Mouse (Mus musculus) midbrain, embryonic 13.5 days (tissue): ENCODE measurements at regions not wholly inside any gene's neighbourhood (a gene's known extent, or its start where the extent isn't known, plus 50 kb on each side); places are given as distances from the start of the nearest gene placed in this dataset.

ENCODE experiments used
- ATAC-seq: fragments of 200-750 bp; cut with Nextera tagmentation; 2 replicates; pipeline ENCODE4 v1.8.0; 2017; ENCODE audit warnings: mild to moderate bottlenecking, moderate TSS enrichment, moderate library complexity
- H3K27ac ChIP-seq: fragments of 300-500 bp; sonication (generic); 2 replicates; pipeline ENCODE4 v1.5.1; 2015; ENCODE audit warnings: inconsistent platforms, mild to moderate bottlenecking, moderate library complexity
- H3K27me3 ChIP-seq: fragments of 300-500 bp; sonication (generic); 2 replicates; pipeline ENCODE4 v1.6.1; 2015; ENCODE audit warnings: mild to moderate bottlenecking, inconsistent platforms
- H3K36me3 ChIP-seq: fragments of 300-500 bp; sonication (generic); 2 replicates; pipeline ENCODE4 v1.6.1; 2015; ENCODE audit warnings: mild to moderate bottlenecking, inconsistent platforms
- H3K4me1 ChIP-seq: fragments of 300-500 bp; sonication (generic); replicated peaks from 2 replicates; pipeline ENCODE4 v1.6.1; 2015; ENCODE audit warnings: inconsistent platforms
- H3K4me2 ChIP-seq: fragments of 300-500 bp; sonication (generic); replicated peaks from 2 replicates; pipeline ENCODE4 v1.6.1; 2015; ENCODE audit warnings: moderate library complexity, mild to moderate bottlenecking, inconsistent platforms
- H3K4me3 ChIP-seq: fragments of 300-500 bp; sonication (generic); replicated peaks from 2 replicates; pipeline ENCODE4 v1.5.1; 2015; ENCODE audit warnings: mild to moderate bottlenecking, inconsistent platforms
- H3K9ac ChIP-seq: fragments of 300-500 bp; sonication (generic); replicated peaks from 2 replicates; pipeline ENCODE4 v1.6.1; 2015; ENCODE audit warnings: mild to moderate bottlenecking, inconsistent platforms
- H3K9me3 ChIP-seq: fragments of 300-500 bp; sonication (generic); 2 replicates; pipeline ENCODE4 v1.6.1; 2016; ENCODE audit warnings: mild to moderate bottlenecking, inconsistent platforms
- WGBS: fragments of 180-500 bp; shearing (Covaris S2); methylation state at CpG from one replicate; pipeline ENCODE4 v1.1.7; 2015; 5-methylcytosine and 5-hydroxymethylcytosine counted together

DNA sequence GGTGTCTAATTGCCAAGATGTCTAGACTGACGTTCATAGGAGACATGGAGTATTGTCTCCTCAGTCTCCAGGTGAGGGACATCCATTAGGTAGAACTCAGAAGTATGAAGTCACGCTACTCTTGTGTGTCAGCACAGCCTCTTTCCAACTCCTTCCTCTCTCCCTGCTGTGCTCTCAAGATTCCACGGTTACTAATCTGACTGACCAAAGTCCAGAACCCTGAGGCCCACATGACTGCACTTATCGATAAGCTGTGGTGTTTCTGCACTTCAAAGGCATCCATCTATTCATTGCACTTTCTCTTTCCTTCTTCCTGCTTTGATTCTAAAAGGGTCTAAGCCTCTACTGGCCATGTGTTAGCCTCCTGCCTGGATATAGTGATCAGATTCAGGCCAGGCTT is 107.4 kb upstream of the Neo1 start:
- H3K4me3 ChIP-seq, result no peak overlapping the region
- whole genome bisulfite sequencing, result 91% methylated on average over 4 of the region's 4 CpGs
- no peak overlapping the region for H3K27ac ChIP-seq
- no peaks in the 10 kb centered on the region for H3K9me3 ChIP-seq
- H3K27me3 ChIP-seq, result no peaks in the 10 kb centered on the region
- no peak overlapping the region for H3K9ac ChIP-seq
- ATAC-seq, result no peak
- H3K4me1 ChIP-seq, result no peaks in the 10 kb centered on the region
- H3K4me2 ChIP-seq, result no peak overlapping the region
- H3K36me3 ChIP-seq, result no peaks in the 10 kb centered on the region

- ATAC-seq, result no peak
- H3K9ac ChIP-seq, result no peak overlapping the region
- H3K9me3 ChIP-seq, result no peaks in the 10 kb centered on the region
- H3K27ac ChIP-seq, result no peak overlapping the region
- 50% methylated on average over 15 of the region's 15 CpGs for WGBS
- H3K4me2 ChIP-seq, result no peak overlapping the region
- no peaks in the 10 kb centered on the region for H3K36me3 ChIP-seq
- H3K4me3 ChIP-seq, result no peak overlapping the region
- H3K27me3 ChIP-seq, result no peaks in the 10 kb centered on the region
- H3K4me1 ChIP-seq, result peaks cover 22% of the 10 kb centered on the region
These were observed 98.2 kb upstream of the Neo1 start for GRCm38 (mm10) chr9:59134171-59135041.

DNA sequence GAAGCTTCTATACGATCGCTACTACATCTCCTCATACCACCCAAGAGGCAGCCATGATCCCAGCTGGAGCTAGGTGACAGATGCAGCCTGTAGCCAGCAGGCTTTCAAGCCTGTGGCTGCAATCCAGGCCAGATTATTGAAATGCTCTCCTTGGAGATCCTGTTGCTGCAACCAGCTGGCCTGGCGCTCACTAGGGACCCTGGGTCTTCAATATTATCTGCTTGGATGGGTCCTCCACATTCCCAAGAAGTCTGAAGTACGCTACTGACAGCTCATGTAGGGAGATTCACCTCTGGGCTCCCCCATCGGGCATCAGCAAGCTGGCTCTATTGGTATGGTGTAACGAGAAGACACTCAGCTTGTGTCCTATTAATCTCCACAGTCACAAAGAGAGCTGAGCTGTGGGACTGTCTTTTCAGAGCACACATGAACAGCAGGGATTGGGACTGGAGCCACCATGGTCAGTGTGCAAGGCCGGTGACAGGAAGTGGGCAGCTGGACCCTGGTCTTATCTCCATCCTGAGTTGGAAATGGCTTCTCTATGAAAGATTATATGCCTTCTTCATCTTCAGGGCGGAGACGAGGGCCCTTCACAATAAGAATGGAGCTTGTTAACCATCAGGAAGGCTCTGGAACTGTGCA is 93.6 kb upstream of the Neo1 start:
- WGBS, result 80% methylated on average over 9 of the region's 9 CpGs

DNA sequence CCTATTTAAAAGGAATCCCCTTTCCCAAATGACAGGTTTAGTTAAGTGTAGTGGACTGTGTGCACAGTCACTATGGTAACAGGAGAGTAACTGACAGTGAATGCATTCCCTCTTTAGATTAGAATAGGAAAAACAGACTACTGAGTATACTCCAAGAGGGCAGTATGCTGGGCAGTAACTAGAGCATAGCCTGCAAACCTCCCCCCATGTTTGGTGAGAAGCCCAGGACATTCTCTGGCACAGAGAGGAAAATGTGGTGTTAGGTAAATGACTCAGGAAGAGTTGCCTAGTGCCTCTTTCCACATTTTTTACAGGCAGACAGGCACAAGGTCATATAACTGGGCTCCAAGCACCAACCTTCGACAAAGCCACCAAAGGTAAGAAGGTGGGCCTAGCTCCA is 93.0 kb upstream of the Neo1 start:
- ATAC-seq, result no peak
- WGBS, result 83% methylated on average over 1 of the region's 1 CpGs
- H3K4me2 ChIP-seq, result no peak overlapping the region

More for the DNA sequence above, 93.6 kb upstream of the Neo1 start:
- H3K27me3 ChIP-seq, result no peaks in the 10 kb centered on the region
- H3K9me3 ChIP-seq, result no peaks in the 10 kb centered on the region
- ATAC-seq, result no peak
- H3K4me3 ChIP-seq, result no peak overlapping the region
- peaks cover 22% of the 10 kb centered on the region for H3K4me1 ChIP-seq
- no peak overlapping the region for H3K9ac ChIP-seq
- no peak overlapping the region for H3K4me2 ChIP-seq
- H3K27ac ChIP-seq, result no peak overlapping the region
- no peaks in the 10 kb centered on the region for H3K36me3 ChIP-seq

GRCm38 (mm10) chr9:59128023-59128422 is 91.8 kb upstream of the Neo1 start:
- H3K4me2 ChIP-seq, result no peak overlapping the region
- ATAC-seq, result no peak
- H3K9ac ChIP-seq, result no peak overlapping the region
- no peak overlapping the region for H3K27ac ChIP-seq
- peaks cover 5% of the 10 kb centered on the region; the same call in 1 of the 2 replicates for H3K4me1 ChIP-seq
- H3K4me3 ChIP-seq, result no peak overlapping the region
- H3K9me3 ChIP-seq, result no peaks in the 10 kb centered on the region
- WGBS, result 86% methylated on average over 2 of the region's 2 CpGs
- H3K36me3 ChIP-seq, result no peaks in the 10 kb centered on the region
- H3K27me3 ChIP-seq, result no peaks in the 10 kb centered on the region

More for the DNA sequence above, 93.0 kb upstream of the Neo1 start:
- Histone ChIP-seq H3K36me3 (no peaks in the 10 kb centered on the region), H3K27ac (no peak overlapping the region), H3K27me3 (no peaks in the 10 kb centered on the region), H3K4me1 (peaks cover 16% of the 10 kb centered on the region; the same call in 1 of the 2 replicates), H3K4me3 (no peak overlapping the region), H3K9ac (no peak overlapping the region), H3K9me3 (no peaks in the 10 kb centered on the region)

DNA sequence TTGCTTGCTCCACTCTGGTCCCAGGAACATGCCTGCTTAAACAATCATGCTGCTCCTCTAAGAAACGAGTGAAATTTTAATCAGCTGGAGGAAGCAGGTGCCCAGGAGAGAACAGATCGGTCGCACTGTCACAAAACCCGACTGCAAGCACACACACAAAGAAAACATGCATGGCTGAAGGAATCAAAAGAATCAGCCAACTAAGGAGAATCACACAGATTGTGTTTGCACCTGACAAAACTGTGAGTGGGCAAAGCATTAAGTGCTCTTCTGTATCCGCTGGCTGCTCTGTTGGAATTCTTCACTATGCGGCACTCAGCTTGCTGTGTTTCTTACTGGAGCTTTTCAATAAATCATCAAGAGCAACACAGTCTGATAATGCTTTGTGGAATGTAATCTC is 89.6 kb upstream of the Neo1 start:
- 61% methylated on average over 6 of the region's 6 CpGs for WGBS
- H3K9ac ChIP-seq, result no peak overlapping the region
- no peak overlapping the region for H3K27ac ChIP-seq
- ATAC-seq, result no peak
- no peak overlapping the region for H3K4me3 ChIP-seq
- H3K9me3 ChIP-seq, result no peaks in the 10 kb centered on the region
- peaks cover 4% of the 10 kb centered on the region; the same call in 1 of the 2 replicates for H3K4me1 ChIP-seq
- H3K4me2 ChIP-seq, result no peak overlapping the region
- no peaks in the 10 kb centered on the region for H3K27me3 ChIP-seq
- H3K36me3 ChIP-seq, result no peaks in the 10 kb centered on the region

DNA sequence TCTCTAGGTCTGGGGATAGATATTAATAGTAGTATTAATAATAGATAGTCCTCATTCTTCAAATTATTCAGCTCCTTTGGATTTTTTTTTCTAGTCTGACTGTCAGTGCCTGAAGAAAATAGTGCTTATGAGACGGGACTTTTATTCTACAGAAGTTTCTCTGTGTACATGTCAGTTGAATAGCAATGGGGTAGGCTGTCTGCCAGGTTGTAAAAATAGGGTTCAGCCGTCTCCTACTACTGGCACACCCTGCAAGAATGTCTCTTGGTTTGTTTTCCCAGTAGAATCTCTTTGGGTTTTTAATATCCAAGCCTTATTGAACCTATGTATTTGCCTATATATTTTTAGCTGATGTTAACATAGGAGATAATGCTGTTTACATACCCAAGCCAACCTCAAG is 80.3 kb upstream of the Neo1 start:
- H3K4me2 ChIP-seq, result no peak overlapping the region
- 63% methylated on average over 2 of the region's 2 CpGs for WGBS
- no peaks in the 10 kb centered on the region for H3K36me3 ChIP-seq
- peaks cover 5% of the 10 kb centered on the region for H3K4me1 ChIP-seq
- no peak overlapping the region for H3K4me3 ChIP-seq
- no peaks in the 10 kb centered on the region for H3K9me3 ChIP-seq
- no peak overlapping the region for H3K9ac ChIP-seq
- no peak for ATAC-seq
- H3K27me3 ChIP-seq, result peaks cover 4% of the 10 kb centered on the region; the same call in 1 of the 2 replicates
- H3K27ac ChIP-seq, result no peak overlapping the region

DNA sequence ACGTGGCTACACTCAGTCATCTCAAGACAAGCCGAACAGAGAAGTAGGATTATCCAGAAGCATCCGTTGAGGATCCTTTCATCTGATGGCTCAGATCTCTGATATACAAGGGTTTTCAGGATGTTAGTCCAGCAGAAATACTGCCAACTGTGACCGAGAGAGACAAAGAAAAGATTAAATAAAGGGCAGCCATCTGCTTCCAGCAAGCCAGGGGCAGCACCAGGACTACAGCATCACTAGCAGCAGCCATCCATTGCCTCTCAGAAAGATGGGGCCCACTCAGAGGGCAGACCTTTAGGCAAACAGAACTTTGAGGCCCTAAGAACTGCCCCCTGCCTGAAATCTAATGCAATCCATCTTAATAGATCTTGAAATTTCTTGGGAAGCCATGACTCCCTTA is 77.6 kb upstream of the Neo1 start:
- Histone ChIP-seq H3K27ac (no peak overlapping the region), H3K4me2 (no peak overlapping the region), H3K27me3 (peaks cover 4% of the 10 kb centered on the region; the same call in 1 of the 2 replicates), H3K36me3 (no peaks in the 10 kb centered on the region), H3K4me1 (peaks cover 5% of the 10 kb centered on the region), H3K9ac (no peak overlapping the region), H3K9me3 (no peaks in the 10 kb centered on the region), H3K4me3 (no peak overlapping the region)
- WGBS, result 15% methylated on average over 4 of the region's 4 CpGs
- no peak for ATAC-seq

DNA sequence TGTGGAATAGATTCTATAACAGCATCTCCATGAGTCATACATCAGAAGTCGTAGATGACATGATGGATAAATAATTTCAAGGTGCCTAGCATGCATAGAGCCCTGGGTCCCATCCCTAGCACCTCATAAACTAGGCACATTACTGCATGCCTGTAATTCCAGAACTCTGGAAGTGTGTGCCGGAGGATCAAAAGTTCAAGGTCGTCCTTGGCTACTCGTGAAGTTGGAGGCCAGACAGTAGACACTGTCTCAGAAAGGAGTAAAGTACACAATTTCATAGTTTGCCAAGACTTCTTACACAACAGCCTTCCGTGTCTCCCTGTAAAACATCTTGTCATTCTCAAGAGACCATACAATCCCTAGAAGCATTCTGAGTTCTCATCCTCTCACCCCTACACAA is 63.5 kb upstream of the Neo1 start:
- no peak overlapping the region for H3K27ac ChIP-seq
- ATAC-seq, result no peak
- H3K9me3 ChIP-seq, result no peaks in the 10 kb centered on the region
- no peak overlapping the region for H3K9ac ChIP-seq
- H3K27me3 ChIP-seq, result no peaks in the 10 kb centered on the region
- H3K4me1 ChIP-seq, result peaks cover 5% of the 10 kb centered on the region; the same call in 1 of the 2 replicates
- H3K36me3 ChIP-seq, result no peaks in the 10 kb centered on the region
- WGBS, result 91% methylated on average over 5 of the region's 5 CpGs
- H3K4me3 ChIP-seq, result no peak overlapping the region
- H3K4me2 ChIP-seq, result no peak overlapping the region

GRCm38 (mm10) chr9:59097564-59097963 is 61.3 kb upstream of the Neo1 start:
- ATAC-seq, result no peak

GRCm38 (mm10) chr9:59096551-59097268 is 60.5 kb upstream of the Neo1 start:
- no peak overlapping the region for H3K4me2 ChIP-seq
- no peak for ATAC-seq
- no peaks in the 10 kb centered on the region for H3K9me3 ChIP-seq
- H3K27me3 ChIP-seq, result no peaks in the 10 kb centered on the region
- H3K9ac ChIP-seq, result no peak overlapping the region
- 54% methylated on average over 12 of the region's 12 CpGs for WGBS
- H3K4me1 ChIP-seq, result peaks cover 9% of the 10 kb centered on the region; the same call in 1 of the 2 replicates
- no peak overlapping the region for H3K4me3 ChIP-seq
- no peaks in the 10 kb centered on the region for H3K36me3 ChIP-seq
- no peak overlapping the region for H3K27ac ChIP-seq

More at GRCm38 (mm10) chr9:59097564-59097963, 61.3 kb upstream of the Neo1 start:
- no peak overlapping the region for H3K9ac ChIP-seq
- H3K4me3 ChIP-seq, result no peak overlapping the region
- H3K9me3 ChIP-seq, result no peaks in the 10 kb centered on the region
- H3K27me3 ChIP-seq, result no peaks in the 10 kb centered on the region
- 55% methylated on average over 4 of the region's 4 CpGs for WGBS
- no peaks in the 10 kb centered on the region for H3K36me3 ChIP-seq
- H3K27ac ChIP-seq, result no peak overlapping the region; the same call in 1 of the 2 replicates
- no peak overlapping the region for H3K4me2 ChIP-seq
- peaks cover 9% of the 10 kb centered on the region; the same call in 1 of the 2 replicates for H3K4me1 ChIP-seq

GRCm38 (mm10) chr9:59095626-59096025 is 59.4 kb upstream of the Neo1 start:
- ATAC-seq, result no peak
- Histone ChIP-seq H3K27ac (no peak overlapping the region), H3K4me3 (no peak overlapping the region), H3K27me3 (no peaks in the 10 kb centered on the region), H3K4me1 (peaks cover 9% of the 10 kb centered on the region; the same call in 1 of the 2 replicates), H3K4me2 (no peak overlapping the region), H3K36me3 (no peaks in the 10 kb centered on the region), H3K9ac (no peak overlapping the region), H3K9me3 (no peaks in the 10 kb centered on the region)
- WGBS, result 75% methylated on average over 7 of the region's 7 CpGs
